Mouse (Mus musculus): ENCODE data around the gene Birc5. TPM values are rescaled to one million over a fixed set of nuclear protein-coding genes. Genes with fewer than 3 reads are reported as not detected.

Birc5 gene
- polyA plus RNA-seq, 1 experiment from 2014 or later, result 369 TPM

DNA sequence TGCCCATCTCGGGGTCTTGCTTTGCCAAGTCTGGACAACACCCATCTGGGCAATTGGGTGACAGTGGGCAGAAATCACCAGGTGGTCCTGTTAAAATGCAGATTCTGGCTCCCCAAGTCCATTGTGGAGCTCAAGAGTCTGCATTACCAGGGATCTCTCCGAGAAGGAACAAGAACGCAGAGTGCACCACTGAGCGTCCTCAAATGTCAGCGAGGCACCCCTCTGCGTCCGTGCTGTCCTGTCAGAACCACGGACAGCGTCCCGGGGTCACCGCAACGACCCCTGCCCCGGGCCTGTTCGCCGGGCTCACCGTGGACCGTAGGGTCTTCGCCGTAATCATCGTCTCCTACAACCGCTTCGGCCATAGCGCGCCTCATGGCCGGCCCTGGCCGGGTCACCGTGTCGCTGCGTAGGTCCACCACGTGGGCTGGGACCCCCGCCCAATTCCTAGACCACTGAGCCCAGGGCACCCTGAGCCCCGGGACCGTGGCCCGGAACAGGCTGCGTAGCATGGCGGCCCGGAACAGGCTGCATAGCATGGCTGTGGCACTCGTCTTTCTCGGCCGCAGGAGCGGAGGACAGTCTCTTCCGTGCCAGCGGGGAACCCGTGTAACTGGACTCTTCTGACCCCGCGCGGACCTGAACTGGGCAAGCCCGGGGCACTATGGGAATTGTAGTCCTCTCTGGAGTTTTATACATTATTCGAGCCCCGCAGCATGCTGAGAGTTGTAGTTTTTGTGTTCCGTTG, 24.0 kb downstream of the Birc5 start, which contains the start of gene Tha1:
Gene Tha1 (minus strand): TSS at position 621 of the 748 bp plus-strand sequence.
- WGBS, result 2% methylated on average over 51 of the region's 51 CpGs
- Histone ChIP-seq H3K27ac (peak within 1 kb of the TSS; percentile 46; the same call in 1 of the 2 replicates), H3K4me2 (peak within 1 kb of the TSS; percentile 95), H3K36me3 (no peaks in the 10 kb centered on the region), H3K4me1 (replicated peaks) (peaks cover 10% of the 10 kb centered on the region), H3K9me3 (no peaks in the 10 kb centered on the region), H3K27me3 (peaks cover 5% of the 10 kb centered on the region; the same call in 1 of the 2 replicates), H3K9ac (replicated peaks) (peak within 1 kb of the TSS; percentile 62), H3K4me3 (replicated peaks) (peak within 1 kb of the TSS; percentile 65)
- ATAC-seq (ENCODE audit: insufficient number of reproducible peaks, insufficient read depth, low FRiP score, low TSS enrichment, low read depth), result peak; percentile 62

DNA sequence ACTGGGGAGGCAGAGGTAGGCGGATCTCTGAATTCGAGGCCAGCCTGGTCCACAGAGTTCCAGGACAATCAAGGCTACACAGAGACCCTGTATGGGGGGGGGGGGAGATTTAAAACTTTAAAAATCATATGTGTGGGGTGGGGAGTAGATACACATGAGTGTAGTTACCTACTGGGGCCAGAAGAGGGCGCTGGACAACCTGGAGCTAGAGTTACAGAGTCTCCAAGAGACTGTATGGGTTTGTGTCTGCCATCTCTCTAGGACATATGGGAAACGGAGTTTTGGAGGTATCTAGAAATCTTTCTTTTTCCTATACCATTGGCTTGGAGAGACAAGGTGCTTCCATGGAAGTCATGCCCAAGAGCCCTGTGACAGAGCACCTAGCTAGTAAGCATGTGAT, 25.4 kb downstream of the Birc5 start:
- ATAC-seq (ENCODE audit: insufficient number of reproducible peaks, insufficient read depth, low FRiP score, low TSS enrichment, low read depth), result no peak
- Histone ChIP-seq H3K9me3 (no peaks in the 10 kb centered on the region), H3K27me3 (peaks cover 5% of the 10 kb centered on the region; the same call in 1 of the 2 replicates), H3K4me2 (no peak overlapping the region), H3K4me3 (replicated peaks) (no peak overlapping the region), H3K9ac (replicated peaks) (no peak overlapping the region), H3K4me1 (replicated peaks) (peaks cover 24% of the 10 kb centered on the region), H3K27ac (no peak overlapping the region), H3K36me3 (no peaks in the 10 kb centered on the region)
- 61% methylated on average over 4 of the region's 4 CpGs for WGBS

DNA sequence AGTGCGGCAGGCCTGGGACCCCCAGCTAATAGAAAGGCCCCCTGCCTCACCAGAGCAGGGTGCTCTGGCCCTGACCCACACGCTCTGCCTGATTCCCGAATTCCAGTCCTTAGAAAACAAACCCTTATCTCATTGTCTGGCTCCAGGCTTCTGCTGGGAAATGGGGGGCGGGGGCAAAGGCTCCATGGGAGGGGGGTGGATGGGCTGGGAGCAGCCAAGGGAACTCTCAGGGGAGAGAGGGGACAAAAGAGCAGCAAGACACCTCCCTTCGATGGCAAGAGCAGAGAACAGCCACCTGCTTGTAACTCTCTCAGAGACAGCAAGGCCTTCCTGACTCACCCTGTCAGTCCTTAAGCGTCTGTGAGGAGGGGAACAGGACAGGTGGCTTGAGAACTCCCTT, 26.6 kb downstream of the Birc5 start:
- Histone ChIP-seq H3K4me1 (replicated peaks) (peaks cover 24% of the 10 kb centered on the region), H3K27ac (no peak overlapping the region), H3K9me3 (no peaks in the 10 kb centered on the region), H3K36me3 (no peaks in the 10 kb centered on the region), H3K9ac (replicated peaks) (no peak overlapping the region; the same call in 1 of the 2 replicates), H3K4me3 (replicated peaks) (no peak overlapping the region), H3K27me3 (peaks cover 5% of the 10 kb centered on the region; the same call in 1 of the 2 replicates), H3K4me2 (no peak overlapping the region)
- WGBS, result 41% methylated on average over 6 of the region's 6 CpGs
- no peak for ATAC-seq (ENCODE audit: insufficient number of reproducible peaks, insufficient read depth, low FRiP score, low TSS enrichment, low read depth)

DNA sequence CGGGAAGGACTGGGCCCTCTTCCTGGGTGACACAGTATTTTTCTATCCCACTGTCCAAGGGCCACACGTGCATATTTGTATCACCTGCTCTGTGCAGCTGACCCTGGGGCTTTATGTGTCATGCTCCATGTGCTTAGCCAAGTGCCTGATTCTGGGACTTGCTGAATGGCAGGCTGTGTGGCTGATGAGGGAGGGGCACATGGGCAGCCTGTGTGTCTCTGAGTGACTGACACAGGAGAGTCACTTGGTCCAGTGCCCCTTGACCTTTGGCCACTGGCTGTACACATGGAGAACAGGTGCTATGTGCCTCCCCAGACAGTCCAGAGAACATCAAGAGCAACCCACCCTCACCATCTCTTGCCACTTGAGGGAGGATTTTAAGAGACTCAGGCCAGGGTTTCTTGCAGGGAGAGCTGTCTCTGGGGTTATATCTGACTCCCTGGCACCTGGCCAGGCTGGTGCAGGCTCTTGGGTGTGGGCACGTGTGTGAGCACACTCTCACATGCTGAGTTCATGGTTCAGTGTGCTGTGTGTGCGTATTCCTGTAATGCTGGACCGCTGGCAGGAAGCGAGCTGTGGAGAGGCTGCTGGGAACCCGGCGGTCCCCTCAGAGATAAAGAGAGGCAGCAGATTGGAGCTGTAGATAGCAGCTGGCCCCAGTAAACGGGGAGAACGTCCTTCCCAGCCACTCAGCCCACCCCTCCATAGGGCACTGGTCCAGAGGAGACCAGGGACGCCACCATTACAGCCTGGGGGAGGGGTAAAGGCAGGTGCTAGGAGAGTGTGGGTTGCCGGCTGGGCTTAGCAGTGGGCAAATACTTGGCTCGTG, 29.1 kb downstream of the Birc5 start:
- WGBS, result 33% methylated on average over 13 of the region's 13 CpGs
- H3K4me2 ChIP-seq, result peak overlapping the region; percentile 31
- H3K9me3 ChIP-seq, result no peaks in the 10 kb centered on the region
- H3K9ac ChIP-seq (replicated peaks), result 0 out of 2 replicates have a peak overlapping the region, but pooled peaks have one; percentile 23
- no peak overlapping the region for H3K4me3 ChIP-seq (replicated peaks)
- ATAC-seq (ENCODE audit: insufficient number of reproducible peaks, insufficient read depth, low FRiP score, low TSS enrichment, low read depth), result no peak
- H3K36me3 ChIP-seq, result no peaks in the 10 kb centered on the region
- peak overlapping the region; percentile 53; the same call in 1 of the 2 replicates for H3K27ac ChIP-seq
- H3K4me1 ChIP-seq (replicated peaks), result peaks cover 38% of the 10 kb centered on the region
- H3K27me3 ChIP-seq, result no peaks in the 10 kb centered on the region

DNA sequence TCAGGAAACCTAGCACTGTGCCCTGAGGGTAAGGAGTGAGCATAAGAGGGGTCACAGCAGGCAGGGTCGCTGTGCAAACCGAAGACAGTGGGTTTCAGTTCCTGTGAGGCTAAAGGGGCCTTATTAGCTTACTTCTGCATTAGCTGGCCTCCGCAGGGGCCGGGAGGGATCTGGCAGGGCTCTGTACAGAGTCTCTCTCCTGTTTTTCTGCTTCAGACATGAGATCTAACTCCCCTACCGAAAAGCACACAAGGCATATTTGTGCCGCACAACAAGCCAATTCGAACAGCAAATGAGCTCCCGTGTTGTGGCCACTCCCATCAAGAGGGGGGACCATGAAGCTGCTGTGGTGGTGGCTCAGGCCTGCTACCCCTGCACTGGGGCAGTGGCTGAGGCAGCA, 29.8 kb downstream of the Birc5 start:
- H3K9ac ChIP-seq (replicated peaks), result 0 out of 2 replicates have a peak overlapping the region, but pooled peaks have one; percentile 23
- 25% methylated on average over 8 of the region's 8 CpGs for WGBS
- H3K4me3 ChIP-seq (replicated peaks), result no peak overlapping the region
- peaks cover 42% of the 10 kb centered on the region for H3K4me1 ChIP-seq (replicated peaks)
- peak overlapping the region; percentile 53; the same call in 1 of the 2 replicates for H3K27ac ChIP-seq
- H3K9me3 ChIP-seq, result no peaks in the 10 kb centered on the region
- peak overlapping the region; percentile 31 for H3K4me2 ChIP-seq
- H3K36me3 ChIP-seq, result no peaks in the 10 kb centered on the region
- no peak for ATAC-seq (ENCODE audit: insufficient number of reproducible peaks, insufficient read depth, low FRiP score, low TSS enrichment, low read depth)
- no peaks in the 10 kb centered on the region for H3K27me3 ChIP-seq

DNA sequence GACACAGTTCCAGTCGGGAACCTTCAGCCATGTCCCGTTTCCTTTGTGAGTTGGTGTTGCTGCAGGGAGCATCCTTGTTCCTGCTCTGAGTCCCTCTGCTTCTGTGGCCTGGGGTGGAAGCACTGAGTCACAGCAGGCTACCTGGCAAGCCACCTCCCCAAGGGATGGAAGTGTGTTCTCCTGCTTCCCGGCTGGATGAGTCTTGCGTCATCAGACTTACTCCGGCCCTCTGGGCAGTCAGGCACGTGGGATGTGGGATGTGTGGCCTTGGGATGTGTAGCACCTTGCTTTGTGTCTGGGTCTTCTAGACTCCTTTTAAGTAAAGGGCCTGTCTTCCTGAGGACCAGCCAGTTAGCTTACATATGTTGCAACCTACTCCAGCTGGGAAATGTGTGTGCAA, 30.6 kb downstream of the Birc5 start:
- 82% methylated on average over 6 of the region's 6 CpGs for WGBS
- Histone ChIP-seq H3K9ac (replicated peaks) (no peak overlapping the region), H3K36me3 (no peaks in the 10 kb centered on the region), H3K27ac (no peak overlapping the region), H3K9me3 (no peaks in the 10 kb centered on the region), H3K27me3 (no peaks in the 10 kb centered on the region), H3K4me2 (no peak overlapping the region), H3K4me3 (replicated peaks) (no peak overlapping the region), H3K4me1 (replicated peaks) (peaks cover 45% of the 10 kb centered on the region)
- no peak for ATAC-seq (ENCODE audit: insufficient number of reproducible peaks, insufficient read depth, low FRiP score, low TSS enrichment, low read depth)

DNA sequence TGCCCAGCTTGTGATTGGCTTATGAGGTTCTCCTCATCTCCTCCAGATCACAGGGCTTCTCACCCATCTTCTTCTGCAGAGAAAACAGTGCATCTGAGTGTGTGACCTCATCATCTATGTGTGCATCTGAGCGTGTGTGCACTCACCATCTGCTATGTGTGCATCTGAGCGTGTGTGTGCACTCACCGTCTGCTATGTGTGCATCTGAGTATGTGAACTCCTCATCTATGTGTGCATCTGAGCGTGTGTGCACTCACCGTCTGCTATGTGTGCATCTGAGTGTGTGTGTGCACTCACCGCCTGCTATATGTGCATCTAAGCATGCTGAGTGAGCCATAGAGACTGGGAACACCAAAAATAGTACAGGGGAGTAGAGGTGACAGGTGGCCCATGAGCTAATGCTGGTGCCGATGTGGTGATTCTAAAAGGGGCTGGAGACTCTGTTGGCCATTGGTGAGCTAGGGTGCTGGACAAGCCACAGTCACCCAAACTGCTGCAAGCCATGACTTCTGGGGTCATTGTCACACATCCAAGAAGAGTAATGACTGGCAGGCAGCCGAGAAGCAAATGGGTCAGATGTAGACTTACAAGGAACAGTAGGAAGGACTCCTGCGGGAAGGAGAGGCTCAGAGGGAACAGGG, 31.4 kb downstream of the Birc5 start:
- H3K27me3 ChIP-seq, result no peaks in the 10 kb centered on the region
- H3K4me2 ChIP-seq, result no peak overlapping the region
- H3K9me3 ChIP-seq, result no peaks in the 10 kb centered on the region
- peaks cover 43% of the 10 kb centered on the region for H3K4me1 ChIP-seq (replicated peaks)
- no peak overlapping the region for H3K4me3 ChIP-seq (replicated peaks)
- no peak for ATAC-seq (ENCODE audit: insufficient number of reproducible peaks, insufficient read depth, low FRiP score, low TSS enrichment, low read depth)
- no peak overlapping the region for H3K9ac ChIP-seq (replicated peaks)
- no peaks in the 10 kb centered on the region for H3K36me3 ChIP-seq
- no peak overlapping the region for H3K27ac ChIP-seq
- 87% methylated on average over 9 of the region's 9 CpGs for WGBS

DNA sequence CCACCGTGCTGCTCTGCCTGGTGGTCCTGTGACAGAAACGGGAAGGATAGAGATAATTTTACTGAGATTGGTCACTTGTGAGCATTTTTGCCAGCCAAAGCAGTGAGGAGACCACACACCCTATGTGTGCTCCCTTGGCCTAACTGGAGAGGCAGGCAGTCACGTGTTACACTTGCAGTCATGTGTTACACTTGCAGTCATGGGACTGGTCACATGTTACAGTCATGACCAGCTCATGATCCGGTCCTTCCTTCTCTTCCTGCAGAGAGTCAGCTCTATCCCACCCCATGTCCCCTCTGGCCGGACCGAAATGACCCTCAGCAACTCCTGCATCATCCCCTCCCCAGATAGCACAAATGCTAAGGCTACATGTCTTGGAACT, 31.9 kb downstream of the Birc5 start:
- 77% methylated on average over 6 of the region's 6 CpGs for WGBS
- H3K4me3 ChIP-seq (replicated peaks), result no peak overlapping the region
- no peak overlapping the region for H3K27ac ChIP-seq
- peaks cover 44% of the 10 kb centered on the region for H3K4me1 ChIP-seq (replicated peaks)
- no peak overlapping the region for H3K9ac ChIP-seq (replicated peaks)
- no peaks in the 10 kb centered on the region for H3K27me3 ChIP-seq
- no peaks in the 10 kb centered on the region for H3K36me3 ChIP-seq
- no peaks in the 10 kb centered on the region for H3K9me3 ChIP-seq
- H3K4me2 ChIP-seq, result no peak overlapping the region
- no peak for ATAC-seq (ENCODE audit: insufficient number of reproducible peaks, insufficient read depth, low FRiP score, low TSS enrichment, low read depth)

DNA sequence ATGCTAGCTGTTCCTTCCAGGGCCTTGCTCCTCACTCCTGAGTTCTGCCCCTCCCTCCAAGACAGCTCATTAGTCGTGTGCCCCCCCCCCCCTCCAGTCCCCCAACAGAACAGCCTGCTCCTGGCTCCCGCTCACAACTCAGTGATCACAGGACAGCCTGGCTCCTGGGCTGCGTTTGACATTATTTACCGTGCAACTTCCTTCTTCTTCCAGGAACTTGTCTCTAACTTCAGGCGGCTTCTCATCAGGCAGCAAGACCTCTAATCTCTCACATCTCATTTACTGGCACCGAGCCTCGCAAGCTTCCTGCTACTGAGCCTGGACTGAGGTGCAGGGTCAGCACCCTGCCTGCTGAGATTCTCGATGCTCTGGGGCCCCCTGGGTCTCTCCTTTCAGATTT, 32.7 kb downstream of the Birc5 start:
- Histone ChIP-seq H3K9me3 (no peaks in the 10 kb centered on the region), H3K9ac (replicated peaks) (peak overlapping the region; percentile 13; the same call in 1 of the 2 replicates), H3K4me2 (no peak overlapping the region), H3K4me3 (replicated peaks) (no peak overlapping the region), H3K27me3 (peaks cover 6% of the 10 kb centered on the region; the same call in 1 of the 2 replicates), H3K36me3 (no peaks in the 10 kb centered on the region), H3K4me1 (replicated peaks) (peaks cover 47% of the 10 kb centered on the region), H3K27ac (no peak overlapping the region)
- no peak for ATAC-seq (ENCODE audit: insufficient number of reproducible peaks, insufficient read depth, low FRiP score, low TSS enrichment, low read depth)
- 12% methylated on average over 8 of the region's 8 CpGs for WGBS

DNA sequence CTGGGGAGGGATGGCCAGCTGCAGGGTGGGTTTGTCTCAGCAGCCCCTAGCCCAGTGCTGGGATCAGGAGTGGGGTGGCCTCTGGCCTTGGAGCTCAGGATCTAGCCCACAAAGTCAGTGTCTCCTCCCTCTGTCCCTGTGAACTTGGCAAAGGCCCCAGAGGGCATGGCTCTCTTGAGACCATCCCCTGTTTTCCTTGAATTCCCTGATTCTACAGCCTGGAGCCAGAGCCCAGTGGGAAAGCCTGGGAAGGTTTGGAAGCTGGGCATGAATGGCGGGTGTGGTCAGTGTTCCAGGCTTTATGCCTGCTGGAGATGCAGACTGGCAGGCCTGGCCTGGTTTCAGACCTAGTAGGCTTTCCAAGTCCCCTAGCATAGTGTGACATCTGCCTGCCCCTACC, 33.2 kb downstream of the Birc5 start:
- Histone ChIP-seq H3K27me3 (peaks cover 6% of the 10 kb centered on the region; the same call in 1 of the 2 replicates), H3K9ac (replicated peaks) (peak overlapping the region; percentile 13; the same call in 1 of the 2 replicates)

DNA sequence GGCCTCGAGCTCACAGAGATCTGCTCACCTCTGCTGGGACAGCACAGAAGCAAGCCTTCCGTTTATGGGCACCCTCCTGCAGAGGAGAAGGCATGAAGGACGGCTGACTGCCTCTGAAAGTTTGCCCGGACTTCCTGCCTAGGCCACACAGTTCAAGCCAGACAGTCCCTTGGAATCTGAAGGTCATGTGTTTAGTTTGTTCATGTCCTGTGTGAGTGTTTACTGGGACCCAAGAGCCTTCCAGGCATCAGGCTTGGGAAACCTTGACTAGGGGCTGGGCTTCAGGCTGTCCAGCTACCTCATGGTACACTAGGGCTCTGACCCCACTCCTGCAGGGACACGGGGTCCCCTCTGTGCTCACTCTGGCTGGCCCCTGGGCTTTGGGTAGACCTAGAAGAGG, 36.9 kb downstream of the Birc5 start:
- Histone ChIP-seq H3K4me3 (replicated peaks) (no peak overlapping the region), H3K4me1 (replicated peaks) (peaks cover 62% of the 10 kb centered on the region), H3K9ac (replicated peaks) (no peak overlapping the region), H3K9me3 (no peaks in the 10 kb centered on the region), H3K27ac (no peak overlapping the region), H3K27me3 (peaks cover 10% of the 10 kb centered on the region), H3K36me3 (no peaks in the 10 kb centered on the region), H3K4me2 (no peak overlapping the region)
- ATAC-seq (ENCODE audit: insufficient number of reproducible peaks, insufficient read depth, low FRiP score, low TSS enrichment, low read depth), result no peak
- 41% methylated on average over 5 of the region's 5 CpGs for WGBS

More for the DNA sequence above, 33.2 kb downstream of the Birc5 start:
- no peak for ATAC-seq (ENCODE audit: insufficient number of reproducible peaks, insufficient read depth, low FRiP score, low TSS enrichment, low read depth)
- H3K9me3 ChIP-seq, result no peaks in the 10 kb centered on the region
- H3K4me1 ChIP-seq (replicated peaks), result peaks cover 47% of the 10 kb centered on the region
- H3K36me3 ChIP-seq, result no peaks in the 10 kb centered on the region
- no peak overlapping the region for H3K27ac ChIP-seq
- H3K4me3 ChIP-seq (replicated peaks), result no peak overlapping the region
- no peak overlapping the region for H3K4me2 ChIP-seq
- 88% methylated on average over 1 of the region's 1 CpGs for WGBS

All from limb, embryonic 12.5 days (tissue).